Mouse (Mus musculus) MEL (cell line): Measurements from ENCODE around the gene Pknox1. TPM values are rescaled to one million over a fixed set of nuclear protein-coding genes. Genes with fewer than 3 reads are reported as not detected.

Experiments
- DNase-seq: peaks from one replicate; pipeline ENCODE4 v3.0.0; 2011; ENCODE audit warnings: low read depth, low spot score
- H3K27ac ChIP-seq: 2 replicates; pipeline ENCODE4 v1.5.1; 2012; ENCODE audit warnings: low read depth, mild to moderate bottlenecking, control low read depth, low read length, moderate library complexity; ENCODE audit not compliant: control insufficient read depth
- H3K27me3 ChIP-seq, 2 experiments: fragments of 150-350 bp in 1 of 2; sonication (generic) in 1 of 2; 2 replicates each; pipeline ENCODE4 v1.6.1; 2012; ENCODE audit warnings: low read length in 2 of 2, mild to moderate bottlenecking in 2 of 2, improper control_type of control experiment in 1 of 2, moderate library complexity in 1 of 2; ENCODE audit not compliant: insufficient read depth in 2 of 2, control insufficient read depth in 1 of 2
- H3K36me3 ChIP-seq, 2 experiments: 2 replicates each; pipeline ENCODE4 v1.6.1; 2012 to 2014; ENCODE audit warnings: low read length in 2 of 2, improper control_type of control experiment in 1 of 2, inconsistent platforms in 1 of 2, mild to moderate bottlenecking in 1 of 2; ENCODE audit not compliant: insufficient read depth in 2 of 2, control insufficient read depth in 1 of 2
- H3K4me1 ChIP-seq, 2 experiments: fragments of 150-350 bp in 1 of 2; sonication (generic) in 1 of 2; 2 replicates each; pipeline ENCODE4 v1.6.1; 2012; ENCODE audit warnings: low read length in 2 of 2, improper control_type of control experiment in 1 of 2, mild to moderate bottlenecking in 1 of 2; ENCODE audit not compliant: insufficient read depth in 2 of 2, control insufficient read depth in 1 of 2
- H3K4me3 ChIP-seq, 2 experiments: fragments of 150-350 bp in 1 of 2; sonication (generic) in 1 of 2; 2 replicates each; pipeline ENCODE4 v1.5.1; 2012; ENCODE audit warnings: low read depth in 2 of 2, low read length in 2 of 2, mild to moderate bottlenecking in 2 of 2, moderate library complexity in 2 of 2, control low read depth in 1 of 2, improper control_type of control experiment in 1 of 2; ENCODE audit not compliant: control insufficient read depth in 1 of 2, insufficient read depth in 1 of 2
- H3K79me2 ChIP-seq: 2 replicates; pipeline ENCODE4 v1.6.1; 2012; ENCODE audit warnings: mild to moderate bottlenecking, low read length, moderate library complexity; ENCODE audit not compliant: control insufficient read depth, poor library complexity, insufficient read depth
- H3K9ac ChIP-seq: 2 replicates; pipeline ENCODE4 v1.6.1; 2012; ENCODE audit warnings: low read depth, mild to moderate bottlenecking, control low read depth, low read length, moderate library complexity; ENCODE audit not compliant: control insufficient read depth, poor library complexity, severe bottlenecking
- H3K9me3 ChIP-seq: fragments of 150-350 bp; sonication (generic); replicated peaks from 2 replicates; pipeline ENCODE4 v1.6.1; 2012; ENCODE audit warnings: mild to moderate bottlenecking, low read length, improper control_type of control experiment, moderate library complexity; ENCODE audit not compliant: insufficient read depth
- CHD1 ChIP-seq: IDR thresholded peaks from 2 replicates; pipeline ENCODE4 v1.6.1; 2012; ENCODE audit warnings: low read depth, mild to moderate bottlenecking, inconsistent platforms, low read length, improper control_type of control experiment
- CHD2 ChIP-seq: IDR thresholded peaks from 2 replicates; pipeline ENCODE4 v1.6.1; 2011; ENCODE audit warnings: low read length, improper control_type of control experiment
- ETS1 ChIP-seq: IDR thresholded peaks from 2 replicates; pipeline ENCODE4 v1.6.1; 2012; ENCODE audit warnings: low read depth, mild to moderate bottlenecking, inconsistent platforms, low read length, improper control_type of control experiment, moderate library complexity
- GABPA ChIP-seq: IDR thresholded peaks from 2 replicates; pipeline ENCODE4 v1.6.1; 2012; ENCODE audit warnings: low read depth, mild to moderate bottlenecking, inconsistent platforms, low read length, improper control_type of control experiment, moderate library complexity
- GATA1 ChIP-seq: IDR thresholded peaks from 2 replicates; pipeline ENCODE4 v1.6.1; 2011; ENCODE audit warnings: low read depth, low read length, improper control_type of control experiment
- HCFC1 ChIP-seq: IDR thresholded peaks from 2 replicates; pipeline ENCODE4 v1.6.1; 2012; ENCODE audit warnings: low read depth, mild to moderate bottlenecking, inconsistent platforms, low read length, improper control_type of control experiment, moderate library complexity
- KAT2A ChIP-seq: conservative IDR thresholded peaks from 2 replicates; pipeline ENCODE4 v1.6.1; 2012; ENCODE audit warnings: low read depth, low read length, improper control_type of control experiment, inconsistent platforms
- MAX ChIP-seq: IDR thresholded peaks from 2 replicates; pipeline ENCODE4 v1.6.1; 2011; ENCODE audit warnings: low read length, improper control_type of control experiment
- MAZ ChIP-seq: IDR thresholded peaks from 2 replicates; pipeline ENCODE4 v1.6.1; 2012; ENCODE audit warnings: low read depth, mild to moderate bottlenecking, inconsistent platforms, low read length, improper control_type of control experiment
- MEF2A ChIP-seq: IDR thresholded peaks from 2 replicates; pipeline ENCODE4 v1.6.1; 2014; ENCODE audit warnings: low read depth, mild to moderate bottlenecking, inconsistent platforms, low read length, improper control_type of control experiment; ENCODE audit not compliant: poor library complexity, insufficient replicate concordance, severe bottlenecking; ENCODE audit errors: extremely low read depth
- MXI1 ChIP-seq: IDR thresholded peaks from 2 replicates; pipeline ENCODE4 v1.6.1; 2011; ENCODE audit warnings: mild to moderate bottlenecking, low read depth, low read length, improper control_type of control experiment
- MYC ChIP-seq: IDR thresholded peaks from 2 replicates; pipeline ENCODE4 v1.6.1; 2011; ENCODE audit warnings: low read depth, mild to moderate bottlenecking, low read length, improper control_type of control experiment, moderate library complexity
- NELFE ChIP-seq: IDR thresholded peaks from 2 replicates; pipeline ENCODE4 v1.6.1; 2011; ENCODE audit warnings: low read depth, low read length, improper control_type of control experiment
- NRF1 ChIP-seq: IDR thresholded peaks from 2 replicates; pipeline ENCODE4 v1.6.1; 2014; ENCODE audit warnings: low read depth, mild to moderate bottlenecking, inconsistent platforms, low read length, improper control_type of control experiment, moderate library complexity; ENCODE audit not compliant: poor library complexity, insufficient read depth, severe bottlenecking
- POLR2A ChIP-seq, 2 experiments: IDR thresholded peaks; 2 replicates each; pipeline ENCODE4 v1.6.1; 2011 to 2012; ENCODE audit warnings: low read length in 2 of 2, mild to moderate bottlenecking in 2 of 2, control low read depth in 1 of 2, improper control_type of control experiment in 1 of 2, low read depth in 1 of 2, moderate library complexity in 1 of 2; ENCODE audit not compliant: control insufficient read depth in 1 of 2, insufficient read depth in 1 of 2, poor library complexity in 1 of 2
- POLR2AphosphoS5 ChIP-seq: IDR thresholded peaks from 2 replicates; pipeline ENCODE4 v1.6.1; 2012; ENCODE audit warnings: low read depth, borderline replicate concordance, mild to moderate bottlenecking, inconsistent platforms, low read length, moderate library complexity, mixed read lengths
- SIN3A ChIP-seq: IDR thresholded peaks from 2 replicates; pipeline ENCODE4 v1.6.1; 2012; ENCODE audit warnings: low read length, improper control_type of control experiment, inconsistent platforms
- TAL1 ChIP-seq: IDR thresholded peaks from 2 replicates; pipeline ENCODE4 v1.6.1; 2012; ENCODE audit warnings: mild to moderate bottlenecking, inconsistent platforms, low read length, moderate library complexity, mixed read lengths
- TCF12 ChIP-seq: IDR thresholded peaks from 2 replicates; pipeline ENCODE4 v1.6.1; 2014; ENCODE audit warnings: low read depth, mild to moderate bottlenecking, inconsistent platforms, low read length, improper control_type of control experiment, moderate library complexity
- UBTF ChIP-seq: IDR thresholded peaks from 2 replicates; pipeline ENCODE4 v1.6.1; 2012; ENCODE audit warnings: low read depth, mild to moderate bottlenecking, inconsistent platforms, low read length, improper control_type of control experiment, moderate library complexity, borderline replicate concordance; ENCODE audit not compliant: insufficient read depth
- USF1 ChIP-seq: IDR thresholded peaks from 2 replicates; pipeline ENCODE4 v1.6.1; 2014; ENCODE audit warnings: low read depth, mild to moderate bottlenecking, inconsistent platforms, low read length, improper control_type of control experiment, moderate library complexity
- USF2 ChIP-seq, 2 experiments: IDR thresholded peaks; 2 replicates each; pipeline ENCODE4 v1.6.1; 2011 to 2012; ENCODE audit warnings: improper control_type of control experiment in 2 of 2, low read length in 2 of 2, borderline replicate concordance in 1 of 2, inconsistent platforms in 1 of 2, low read depth in 1 of 2, mild to moderate bottlenecking in 1 of 2; ENCODE audit not compliant: insufficient read depth in 1 of 2
- ZNF384 ChIP-seq: IDR thresholded peaks from 2 replicates; pipeline ENCODE4 v1.6.1; 2012; ENCODE audit warnings: low read depth, mild to moderate bottlenecking, inconsistent platforms, low read length, improper control_type of control experiment
- polyA plus RNA-seq, 2 experiments: library from polyadenylated mRNA; stranded (reverse) in 1 of 2; unstranded in 1 of 2; fragments of >175 nt in 1 of 2; fragments of >200 nt in 1 of 2; gene quantifications; 2 replicates each; pipeline versions ENCODE4 v1.2.1 to v1.2.4; 2012; ENCODE audit warnings: low replicate concordance in 2 of 2, low read depth in 1 of 2; ENCODE audit not compliant: insufficient read length in 2 of 2, insufficient read depth in 1 of 2, missing spikeins in 1 of 2
- total RNA-seq: library from RNA; depleted of rRNA; stranded (reverse); fragments of 300-350 nt; gene quantifications from 2 replicates; pipeline ENCODE4 v1.2.3, GENCODE M21; 2012

The Pknox1 gene
- total and polyA plus RNA-seq, 3 experiments = 13.2 to 34.1 (median 13.6) TPM

- H3K9me3 ChIP-seq = no peaks in the 10 kb centered on the region
- no peaks in the 10 kb centered on the region for H3K27me3 ChIP-seq
- TF ChIP-seq TCF12 = no peak
- TF ChIP-seq TAL1 = no peak
- no peak for TF ChIP-seq MAX
- TF ChIP-seq POLR2AphosphoS5 = no peak
- no peak for TF ChIP-seq ETS1
- TF ChIP-seq POLR2A (IDR thresholded peaks at IDR 0.05; ENCODE audit: control insufficient read depth in 1 of 2, insufficient read depth in 1 of 2, low read depth in 1 of 2, low read length in 2 of 2, poor library complexity in 1 of 2) = peak in 1 of 2 experiments; percentile 18; a peak in 1 of 4 replicates
- no peak for TF ChIP-seq MEF2A
- TF ChIP-seq NRF1 = no peak
- TF ChIP-seq GABPA = no peak
- no peak for TF ChIP-seq ZNF384
- TF ChIP-seq GATA1 = no peak
- no peak for TF ChIP-seq USF1
- no peak for TF ChIP-seq USF2 (IDR thresholded peaks at IDR 0.05; ENCODE audit: borderline replicate concordance in 1 of 2, insufficient read depth in 1 of 2, low read depth in 1 of 2, low read length in 2 of 2)
- TF ChIP-seq KAT2A = no peak
- TF ChIP-seq NELFE = peak; percentile 10; the same call in 1 of the 2 replicates
- TF ChIP-seq, all 39 proteins: peak for 2
- Histone ChIP-seq H3K9ac (peak overlapping the region; percentile 91), H3K4me3 (peak overlapping the region; percentile 78 to 87; a peak in 3 of 4 replicates), H3K4me1 (peaks cover 0 to 26% of the 10 kb centered on the region in 2 experiments; a peak in 3 of 4 replicates), H3K36me3 (peaks cover 0 to 26% of the 10 kb centered on the region in 2 experiments; a peak in 2 of 4 replicates), H3K79me2 (peaks cover 39% of the 10 kb centered on the region), H3K27ac (peak overlapping the region; percentile 66)
- DNase-seq = no peak
Observed at GRCm38 (mm10) chr17:31564858-31565140, 265 bp downstream of the Pknox1 start.

GRCm38 (mm10) chr17:31565141-31566056, 865 bp downstream of the Pknox1 start:
- H3K36me3 ChIP-seq = peaks cover 0 to 27% of the 10 kb centered on the region in 2 experiments; a peak in 2 of 4 replicates
- H3K4me1 ChIP-seq = peaks cover 0 to 23% of the 10 kb centered on the region in 2 experiments; a peak in 3 of 4 replicates
- DNase-seq = peak; percentile 79
- peak overlapping the region; percentile 66 for H3K27ac ChIP-seq
- no peaks in the 10 kb centered on the region for H3K27me3 ChIP-seq
- TF ChIP-seq USF1 = no peak
- no peak for TF ChIP-seq USF2 (IDR thresholded peaks at IDR 0.05; ENCODE audit: borderline replicate concordance in 1 of 2, insufficient read depth in 1 of 2, low read depth in 1 of 2, low read length in 2 of 2)
- peak; percentile 60 for TF ChIP-seq SIN3A
- TF ChIP-seq CHD1 = peak; percentile 57; the same call in 1 of the 2 replicates
- TF ChIP-seq ETS1 = no peak
- no peak for TF ChIP-seq TAL1
- peak; percentile 85; the same call in 1 of the 2 replicates for TF ChIP-seq UBTF
- TF ChIP-seq POLR2A (IDR thresholded peaks at IDR 0.05; ENCODE audit: control insufficient read depth in 1 of 2, insufficient read depth in 1 of 2, low read depth in 1 of 2, low read length in 2 of 2, poor library complexity in 1 of 2) = peak; percentile 31 to 34; a peak in 2 of 4 replicates
- peak; percentile 32; the same call in 1 of the 2 replicates for TF ChIP-seq MAZ
- TF ChIP-seq MAX = peak; percentile 22; the same call in 1 of the 2 replicates
- peak; percentile 3; the same call in 1 of the 2 replicates for TF ChIP-seq HCFC1
- no peak for TF ChIP-seq CHD2
- peak; percentile 62 for TF ChIP-seq MXI1
- 0 out of 2 replicates have a peak, but pooled peaks have one; percentile 47 for TF ChIP-seq MYC
- peak overlapping the region; percentile 78 to 87 for H3K4me3 ChIP-seq
- H3K79me2 ChIP-seq = peaks cover 41% of the 10 kb centered on the region
- H3K9ac ChIP-seq = peak overlapping the region; percentile 91
- H3K9me3 ChIP-seq = no peaks in the 10 kb centered on the region
